9 mouse cellular contexts compared by ENCODE assay signal in the genomic region with DNA sequence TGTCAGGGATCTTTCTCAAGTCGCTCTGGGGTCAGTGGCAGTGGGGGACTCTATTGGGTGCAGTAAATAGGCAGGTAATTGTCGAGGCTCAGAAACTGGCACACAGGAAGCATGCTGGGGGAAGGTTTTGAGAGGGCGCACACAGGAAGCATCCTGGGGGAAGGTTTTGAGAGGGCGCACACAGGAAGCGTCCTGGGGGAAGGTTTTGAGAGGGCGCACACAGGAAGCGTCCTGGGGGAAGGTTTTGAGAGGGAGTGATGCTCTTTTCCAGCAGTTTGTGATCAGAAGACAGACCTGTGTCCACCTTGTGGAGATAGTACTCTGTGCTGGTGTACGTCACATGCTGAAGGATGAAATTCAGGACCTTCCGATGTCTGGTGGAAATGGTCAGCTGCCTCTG. TPM values are rescaled to one million over a fixed set of nuclear protein-coding genes. Genes with fewer than 3 reads are reported as not detected.
A peak's percentile ranks its signal among the peaks of the same experiment; 100 is the strongest.
DNase-seq lines count a peak whose midpoint lies in the region; ATAC-seq and TF ChIP-seq lines count a peak whose summit lies in the region.
"Had no signal": no experiment of that assay in that cellular context is flagged by ENCODE, and none has a peak within 500 bp of the region (broad histone marks: within the 10 kb centered on the region; RNA-seq: fewer than 3 reads in every experiment).

No protein-coding gene starts in this region.

- no peak for ATAC-seq in lung, embryonic 14.5 days (ENCODE audit: insufficient read depth)
- ATAC-seq in hindbrain, embryonic 12.5 days (ENCODE audit: low FRiP score): no peak
- ATAC-seq in neural tube, embryonic 14.5 days (ENCODE audit: low read depth): no peak; the same call in 1 of the 2 replicates

- TF ChIP-seq CTCF in lung, embryonic 14.5 days (IDR thresholded peaks at IDR 0.05; ENCODE audit: low read depth): no peak

- no peaks in the 10 kb centered on the region for H3K36me3 ChIP-seq in lung, embryonic 14.5 days (ENCODE audit: insufficient read depth)
- H3K36me3 ChIP-seq in hindbrain, embryonic 12.5 days: no peaks in the 10 kb centered on the region
- no peaks in the 10 kb centered on the region for H3K36me3 ChIP-seq in neural tube, embryonic 14.5 days (ENCODE audit: control insufficient read depth, insufficient read depth, low read length)
- H3K36me3 ChIP-seq: heart, embryonic 15.5 days; lung, embryonic 15.5 days had no signal

- no peak overlapping the region for H3K4me2 ChIP-seq in lung, embryonic 14.5 days
- peak overlapping the region; percentile 16; the same call in 1 of the 2 replicates for H3K4me2 ChIP-seq in hindbrain, embryonic 12.5 days (replicated peaks)
- peak overlapping the region; percentile 18; the same call in 1 of the 2 replicates for H3K4me2 ChIP-seq in neural tube, embryonic 14.5 days (ENCODE audit: low read depth, low read length)
- H3K4me2 ChIP-seq: heart, embryonic 15.5 days; lung, embryonic 15.5 days had no signal

- no peak overlapping the region for H3K4me3 ChIP-seq in lung, embryonic 14.5 days (ENCODE audit: low read depth, low read length)
- H3K4me3 ChIP-seq in hindbrain, embryonic 12.5 days: no peak overlapping the region
- no peak overlapping the region for H3K4me3 ChIP-seq in neural tube, embryonic 14.5 days (ENCODE audit: low read depth, low read length)
- H3K4me3 ChIP-seq: heart, embryonic 15.5 days; lung, embryonic 15.5 days had no signal

- no peaks in the 10 kb centered on the region for H3K27me3 ChIP-seq in lung, embryonic 14.5 days (ENCODE audit: insufficient read depth, low read length)
- no peaks in the 10 kb centered on the region for H3K27me3 ChIP-seq in hindbrain, embryonic 12.5 days
- H3K27me3 ChIP-seq in neural tube, embryonic 14.5 days (ENCODE audit: control insufficient read depth, insufficient read depth, low read length): no peaks in the 10 kb centered on the region
- H3K27me3 ChIP-seq: lung, embryonic 15.5 days had no signal

- WGBS in lung, embryonic 14.5 days: 29% methylated on average over 9 of the region's 9 CpGs
- WGBS in hindbrain, embryonic 12.5 days: 36% methylated on average over 9 of the region's 9 CpGs
- WGBS in neural tube, embryonic 14.5 days: 29% methylated on average over 9 of the region's 9 CpGs

- DNase-seq in lung, embryonic 14.5 days: peak; percentile 6
- DNase-seq in lung, postnatal 10 days: no peak
- DNase-seq in Muller cell, postnatal 12 days (ENCODE audit: inconsistent ontology term): peak; percentile 1
- DNase-seq in spleen, adult 18-20 months: no peak
- no peak for DNase-seq in MN1 (ENCODE audit: low spot score)

- no peak overlapping the region for H3K27ac ChIP-seq in lung, embryonic 14.5 days (ENCODE audit: low read depth)
- no peak overlapping the region for H3K27ac ChIP-seq in hindbrain, embryonic 12.5 days
- no peak overlapping the region for H3K27ac ChIP-seq in neural tube, embryonic 14.5 days (ENCODE audit: low read depth, low read length)
- H3K27ac ChIP-seq: heart, embryonic 15.5 days; lung, embryonic 15.5 days had no signal

- no peaks in the 10 kb centered on the region for H3K9me3 ChIP-seq in lung, embryonic 14.5 days (ENCODE audit: low read depth, low read length)
- no peaks in the 10 kb centered on the region for H3K9me3 ChIP-seq in hindbrain, embryonic 12.5 days (replicated peaks)
- H3K9me3 ChIP-seq in neural tube, embryonic 14.5 days (ENCODE audit: control insufficient read depth, low read length): no peaks in the 10 kb centered on the region
- H3K9me3 ChIP-seq: heart, embryonic 15.5 days; lung, embryonic 15.5 days had no signal

- no peaks in the 10 kb centered on the region for H3K4me1 ChIP-seq in lung, embryonic 14.5 days (ENCODE audit: insufficient read depth)
- no peaks in the 10 kb centered on the region for H3K4me1 ChIP-seq in hindbrain, embryonic 12.5 days
- no peaks in the 10 kb centered on the region for H3K4me1 ChIP-seq in neural tube, embryonic 14.5 days (ENCODE audit: control insufficient read depth, insufficient read depth, low read length)
- H3K4me1 ChIP-seq: heart, embryonic 15.5 days; lung, embryonic 15.5 days had no signal

- H3K9ac ChIP-seq in lung, embryonic 14.5 days: no peak overlapping the region
- no peak overlapping the region for H3K9ac ChIP-seq in hindbrain, embryonic 12.5 days
- H3K9ac ChIP-seq in neural tube, embryonic 14.5 days (replicated peaks; ENCODE audit: low read depth, low read length): 0 out of 2 replicates have a peak overlapping the region, but pooled peaks have one; percentile 21
- H3K9ac ChIP-seq: heart, embryonic 15.5 days; lung, embryonic 15.5 days had no signal

RNA-seq across cellular contexts. Expression of gene Abi3, which starts 33.5 kb away (rescaled TPM):
- polyA plus RNA-seq in lung, embryonic 14.5 days (2014; fragmentation: Nextera tagmentation; extraction: Ambion mirVana): 7.2 TPM in 2 replicates
- polyA plus RNA-seq in hindbrain, embryonic 12.5 days (2016; fragmentation: Nextera tagmentation; extraction: Ambion mirVana): 3.7 and 4.7 TPM in 2 replicates
- polyA plus RNA-seq in neural tube, embryonic 14.5 days (2014; fragmentation: Nextera tagmentation; extraction: Ambion mirVana): 0.64 and 2.1 TPM in 2 replicates

RNA-seq across cellular contexts. Expression of gene Gngt2, which starts 38.8 kb away (rescaled TPM):
- polyA plus RNA-seq in lung, embryonic 14.5 days (2014; fragmentation: Nextera tagmentation; extraction: Ambion mirVana): 13.4 and 14.8 TPM in 2 replicates
- polyA plus RNA-seq in hindbrain, embryonic 12.5 days (2016; fragmentation: Nextera tagmentation; extraction: Ambion mirVana): 5.5 and 7.9 TPM in 2 replicates
- polyA plus RNA-seq in neural tube, embryonic 14.5 days (2014; fragmentation: Nextera tagmentation; extraction: Ambion mirVana): 0.95 and 4.9 TPM in 2 replicates

RNA-seq across cellular contexts. Expression of gene B4galnt2, which starts 38.9 kb away (rescaled TPM):
- 0.11 and 0.18 TPM in 2 replicates for polyA plus RNA-seq in lung, embryonic 14.5 days (2014; fragmentation: Nextera tagmentation; extraction: Ambion mirVana)
- not detected in 2 replicates for polyA plus RNA-seq in hindbrain, embryonic 12.5 days (2016; fragmentation: Nextera tagmentation; extraction: Ambion mirVana)
- polyA plus RNA-seq in neural tube, embryonic 14.5 days (2014; fragmentation: Nextera tagmentation; extraction: Ambion mirVana): not detected in 2 replicates

RNA-seq across cellular contexts. Expression of gene Phospho1, which starts 51.5 kb away (rescaled TPM):
- 0.37 TPM in 1 of 2 replicates, not detected in the other for polyA plus RNA-seq in lung, embryonic 14.5 days (2014; fragmentation: Nextera tagmentation; extraction: Ambion mirVana)
- polyA plus RNA-seq in hindbrain, embryonic 12.5 days (2016; fragmentation: Nextera tagmentation; extraction: Ambion mirVana): 0.43 TPM in 1 of 2 replicates, not detected in the other
- polyA plus RNA-seq in neural tube, embryonic 14.5 days (2014; fragmentation: Nextera tagmentation; extraction: Ambion mirVana): 0.51 and 0.62 TPM in 2 replicates

Comparison
In these comparisons a context has a peak if more than half of its experiments do, and no peak if none do; other contexts are left out.
1. DNase-seq: peak in lung, embryonic 14.5 days (single experiment) and Muller cell, postnatal 12 days (single experiment); none in lung, postnatal 10 days (single experiment), spleen, adult 18-20 months (0 of 2) and MN1 (single experiment).